Mouse (Mus musculus) kidney, adult 2 months (tissue): ENCODE data around the gene Pmfbp1.

Experiments used
- CTCF ChIP-seq: fragments of 200-500 bp; conservative IDR thresholded peaks from 2 replicates; pipeline ENCODE4 v1.5.1; 2011; ENCODE audit warnings: low read depth, mild to moderate bottlenecking, control low read depth, low read length, moderate library complexity, mixed read lengths; ENCODE audit not compliant: insufficient read depth, insufficient read length
- POLR2A ChIP-seq: fragments of 200-500 bp; IDR thresholded peaks from one replicate; pipeline ENCODE4 v1.6.1; 2011; ENCODE audit warnings: low read depth, low read length, control low read depth

- no peak for TF ChIP-seq POLR2A
- peak; percentile 49 for TF ChIP-seq CTCF
Measured at GRCm38 (mm10) chr8:109535140-109535990, 41.5 kb downstream of the Pmfbp1 start.
